Mouse (Mus musculus) embryo, embryonic 10.5 days (tissue): ENCODE data around the gene Cadm1.
A peak's percentile ranks its signal among the peaks of the same experiment; 100 is the strongest.

Source experiments
- DNase-seq: peaks from one replicate; pipeline ENCODE4 v3.0.0-alpha.2; 2015; ENCODE audit warnings: low spot score

The Cadm1 gene

DNA sequence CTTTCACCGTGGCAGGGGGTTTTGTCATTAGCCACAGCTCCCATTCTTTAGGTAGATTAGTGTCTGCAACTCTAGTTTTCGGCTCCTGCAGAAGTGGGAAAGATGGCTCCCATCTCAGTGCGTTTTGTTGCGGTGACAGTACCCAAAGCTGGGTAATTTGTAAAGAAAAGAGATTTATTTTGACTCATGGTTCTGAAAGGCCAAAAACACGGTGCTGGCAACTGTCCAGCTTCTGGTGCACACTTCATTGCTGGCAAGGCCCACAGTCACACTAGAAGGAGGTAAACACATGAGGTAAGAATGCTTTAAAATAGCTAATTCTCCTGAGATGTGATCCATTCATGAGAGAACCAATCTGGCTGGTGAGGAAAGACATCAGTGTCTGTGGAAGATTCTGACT, 18.9 kb downstream of the Cadm1 start:
- no peak for DNase-seq

GRCm38 (mm10) chr9:47552960-47553575, 23.1 kb downstream of the Cadm1 start:
- DNase-seq = no peak

DNA sequence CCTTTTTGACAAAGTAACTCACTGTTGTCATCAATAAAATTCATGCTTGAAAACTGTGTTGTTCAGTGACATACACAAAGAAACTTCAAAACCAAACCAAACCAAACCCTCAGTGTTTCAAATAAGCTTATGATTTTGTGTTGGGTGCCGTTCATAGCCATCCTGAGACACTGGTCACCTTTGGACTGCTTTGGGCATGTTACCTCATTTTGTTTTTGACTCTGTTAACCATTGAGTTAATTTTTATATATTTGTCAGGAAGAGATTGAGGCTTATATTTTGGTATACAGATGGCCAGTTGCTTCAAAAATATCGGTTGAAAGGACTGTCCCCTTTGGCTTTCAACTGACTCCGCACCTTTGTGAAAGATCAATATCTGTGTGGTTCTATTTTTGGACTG, 30.8 kb downstream of the Cadm1 start:
- DNase-seq = no peak

DNA sequence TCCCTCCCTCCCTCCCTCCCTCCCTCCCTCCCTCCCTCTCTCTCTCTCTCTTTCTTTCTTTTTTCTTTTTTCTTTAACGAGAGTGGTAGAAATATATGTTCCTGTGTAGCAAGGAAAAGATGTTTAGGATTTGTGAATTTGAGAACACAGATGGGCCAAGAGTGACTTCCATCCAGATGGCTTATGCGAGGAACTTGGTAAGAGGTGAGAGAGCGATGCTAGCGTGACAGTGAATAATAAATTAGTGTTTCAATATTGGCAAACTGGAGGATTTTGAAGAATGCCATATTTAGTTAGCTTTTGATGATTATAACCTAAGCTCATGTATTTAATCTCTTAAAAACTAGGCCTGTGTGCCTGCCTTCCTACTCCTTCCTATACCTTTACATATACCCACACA, 31.6 kb downstream of the Cadm1 start:
- DNase-seq = no peak

DNA sequence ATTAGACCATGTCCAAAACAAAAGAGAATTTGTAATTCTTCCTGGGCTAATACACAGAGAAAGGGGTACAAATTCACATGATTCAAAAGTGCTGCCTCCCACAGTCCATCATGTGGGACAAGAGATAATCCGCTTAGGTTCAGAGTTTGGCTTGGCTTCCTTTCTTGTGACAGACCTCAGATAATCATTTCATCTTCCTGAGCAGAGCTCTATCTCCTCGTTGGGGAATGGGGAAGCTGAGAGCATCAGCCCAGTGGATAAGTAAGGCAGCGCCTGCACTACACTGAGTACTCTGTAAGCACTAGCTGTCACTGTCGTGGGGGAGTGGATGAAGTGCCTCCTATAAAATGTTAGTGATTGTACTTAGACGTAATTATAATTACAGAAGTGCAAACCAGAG, 35.1 kb downstream of the Cadm1 start:
- DNase-seq = no peak

GRCm38 (mm10) chr9:47567873-47568272, 37.9 kb downstream of the Cadm1 start:
- DNase-seq = no peak

- no peak for DNase-seq
Measured at GRCm38 (mm10) chr9:47570184-47570583, 40.2 kb downstream of the Cadm1 start.

- DNase-seq = no peak
Measured at GRCm38 (mm10) chr9:47571461-47571860, 41.5 kb downstream of the Cadm1 start.

GRCm38 (mm10) chr9:47572132-47572531, 42.2 kb downstream of the Cadm1 start:
- DNase-seq = no peak

GRCm38 (mm10) chr9:47573456-47573855, 43.5 kb downstream of the Cadm1 start:
- no peak for DNase-seq

DNA sequence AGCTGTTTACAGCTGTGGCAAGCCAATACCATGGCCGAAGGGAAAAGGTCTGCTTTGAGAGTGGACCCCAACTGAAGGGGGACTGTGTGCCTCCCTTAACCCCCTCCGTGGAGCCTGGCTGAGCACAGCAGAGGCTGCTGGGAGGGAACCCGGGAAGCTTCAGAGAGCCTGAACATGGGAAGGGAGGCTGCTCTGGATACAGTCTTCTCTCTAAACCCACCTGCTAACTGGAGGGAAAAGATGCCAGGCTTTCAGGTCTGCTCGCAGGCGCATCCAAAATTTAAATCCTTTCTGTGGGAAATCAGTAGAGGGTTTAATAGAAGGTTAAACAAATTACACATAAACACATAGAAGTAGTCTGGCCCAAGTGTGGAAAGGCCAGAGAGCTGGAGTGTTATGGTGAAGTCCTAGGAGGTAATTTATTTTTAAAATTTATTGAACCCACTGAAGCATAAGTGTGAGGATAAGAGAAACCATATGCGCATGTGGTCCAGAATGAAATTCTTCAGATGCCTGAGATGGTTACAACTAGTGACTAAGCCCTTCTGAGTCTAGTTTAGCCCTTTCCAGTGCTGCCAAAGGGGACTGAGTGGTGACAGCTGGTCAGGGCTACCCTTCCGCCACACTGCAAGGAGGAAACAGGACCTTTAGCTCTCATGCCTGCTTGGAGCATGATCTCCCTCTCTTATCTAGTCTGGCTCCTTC, 44.9 kb downstream of the Cadm1 start:
- peak; percentile 65 for DNase-seq

DNA sequence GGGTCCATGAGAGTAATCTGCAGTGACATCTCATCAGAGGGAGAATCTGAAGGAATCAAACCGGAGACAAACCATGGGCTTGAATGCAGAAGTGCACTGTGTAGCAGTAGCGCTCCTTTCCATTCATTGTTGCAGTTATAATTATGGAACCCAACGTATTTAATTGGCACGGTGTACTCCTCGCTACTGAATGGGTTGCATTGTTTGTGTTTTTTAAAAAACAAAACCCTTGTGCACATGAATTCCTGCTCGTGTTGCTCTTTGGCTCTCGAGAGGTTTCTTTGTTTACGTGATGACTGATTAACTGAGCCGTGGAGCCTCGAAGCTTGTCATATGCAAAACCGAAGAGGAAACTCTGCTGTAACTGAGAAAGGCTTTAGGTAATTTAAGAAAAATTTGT, 45.8 kb downstream of the Cadm1 start:
- no peak for DNase-seq

DNA sequence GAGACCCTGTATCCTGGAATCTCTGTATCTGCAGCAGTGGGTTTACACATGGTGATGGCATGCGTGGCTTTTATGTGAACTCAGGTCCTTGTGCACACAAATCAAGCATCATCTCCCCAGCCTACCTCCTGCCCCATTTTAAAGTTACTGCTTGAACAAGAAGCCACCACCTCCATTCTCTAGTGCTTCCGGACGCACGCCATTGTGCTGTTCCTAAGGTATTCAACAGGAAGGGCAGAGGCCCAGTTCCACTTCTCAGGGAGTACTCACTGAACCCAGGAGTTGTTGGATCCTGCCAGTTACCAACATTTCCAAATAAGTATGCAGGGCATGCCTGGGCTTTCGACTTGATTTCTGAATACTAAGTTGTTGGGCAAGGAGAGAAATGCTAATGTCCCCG, 49.5 kb downstream of the Cadm1 start:
- DNase-seq = no peak

DNA sequence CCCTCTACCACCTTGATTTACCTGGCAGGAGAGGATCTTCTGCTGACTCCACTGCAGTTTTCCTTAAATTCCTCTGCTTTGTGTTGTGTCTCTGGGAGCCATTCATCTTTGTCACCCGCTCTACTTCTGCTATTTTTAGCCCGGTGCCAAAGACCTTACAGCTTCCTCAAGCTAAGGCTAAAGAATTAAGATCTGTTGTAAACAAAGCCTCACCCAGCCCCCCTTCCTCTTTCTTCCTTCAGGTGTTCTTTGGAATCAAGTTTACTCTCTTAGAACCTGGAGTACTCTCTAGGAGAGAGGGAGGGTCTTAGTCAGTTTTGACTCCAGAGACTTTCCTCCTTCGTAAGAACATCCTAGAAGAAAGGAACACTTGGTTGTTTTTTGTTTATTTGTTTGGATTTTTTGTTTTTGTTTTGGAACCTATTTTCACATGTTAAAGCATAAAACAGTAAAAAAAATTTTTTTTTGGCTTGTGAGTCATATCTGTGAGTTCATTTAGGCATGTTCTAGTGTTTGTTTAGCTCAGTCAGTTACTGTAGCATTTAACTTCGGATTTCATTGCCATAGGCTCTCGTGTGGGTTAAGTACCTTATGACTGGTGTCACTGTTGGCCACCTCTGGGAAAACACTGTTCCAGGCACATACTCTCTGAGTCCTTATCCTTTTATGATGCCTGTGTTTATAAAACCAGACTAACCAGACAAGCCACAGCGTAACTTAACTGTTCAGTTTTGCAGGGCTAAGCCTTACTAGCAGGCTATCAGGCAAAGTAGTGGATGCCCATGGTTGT, 51.8 kb downstream of the Cadm1 start:
- DNase-seq = no peak

DNA sequence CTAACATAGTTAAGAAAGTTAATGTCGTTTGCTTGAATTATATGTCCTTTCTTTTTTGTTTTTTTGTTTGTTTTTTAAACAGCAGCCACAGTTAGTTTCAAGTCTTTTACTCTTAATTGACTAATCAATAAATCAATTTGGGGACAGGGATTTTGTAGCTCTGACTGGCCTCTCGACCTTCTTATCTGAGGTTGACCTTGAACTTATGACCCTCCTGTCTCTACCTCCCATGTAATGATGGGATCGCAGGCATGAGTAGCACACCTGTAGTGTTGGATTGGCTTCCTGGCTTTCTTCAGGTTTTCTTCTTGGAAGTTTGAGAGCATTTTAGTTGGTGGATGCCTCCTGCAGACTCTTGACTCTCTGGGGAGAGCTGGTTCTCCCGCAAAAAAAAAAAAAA, 53.3 kb downstream of the Cadm1 start:
- no peak for DNase-seq

DNA sequence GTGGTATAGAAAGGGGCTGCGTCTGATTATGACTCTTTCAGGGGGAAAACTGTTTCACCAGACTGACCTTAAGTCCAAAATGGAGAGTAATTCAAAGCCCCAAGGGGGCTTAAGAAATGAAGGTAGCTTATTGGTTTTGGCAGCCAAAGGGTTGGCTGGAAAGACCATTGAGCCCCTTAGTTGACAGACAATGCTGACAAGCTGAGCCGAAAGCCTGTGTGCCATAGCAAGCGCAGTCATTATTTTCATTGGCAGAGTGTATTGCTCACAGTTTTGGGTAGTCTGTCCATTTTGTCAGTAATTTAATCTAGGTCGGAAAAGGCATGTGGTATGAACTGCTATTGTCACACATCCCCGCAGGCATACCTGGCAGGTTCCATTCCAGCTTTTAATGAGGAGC, 56.2 kb downstream of the Cadm1 start:
- no peak for DNase-seq

DNA sequence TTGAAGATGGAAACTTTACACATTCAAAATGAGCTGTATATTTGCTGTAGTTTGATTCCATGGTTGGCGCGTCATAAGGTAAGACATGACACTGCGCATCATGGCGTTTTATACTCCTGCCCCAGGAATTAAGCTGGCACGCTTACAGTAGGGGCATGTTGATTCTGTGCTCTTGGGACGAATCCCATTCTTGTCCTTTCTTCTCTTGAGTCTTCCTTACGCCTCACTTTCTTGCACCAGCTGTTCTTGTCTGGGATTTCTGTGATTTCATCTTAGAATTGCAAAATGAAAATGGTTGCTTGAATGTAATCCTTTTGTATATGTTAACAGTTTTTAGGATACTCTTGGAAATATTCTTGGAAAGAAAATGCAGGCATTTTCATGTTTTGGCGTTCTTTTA, 56.9 kb downstream of the Cadm1 start:
- no peak for DNase-seq

DNA sequence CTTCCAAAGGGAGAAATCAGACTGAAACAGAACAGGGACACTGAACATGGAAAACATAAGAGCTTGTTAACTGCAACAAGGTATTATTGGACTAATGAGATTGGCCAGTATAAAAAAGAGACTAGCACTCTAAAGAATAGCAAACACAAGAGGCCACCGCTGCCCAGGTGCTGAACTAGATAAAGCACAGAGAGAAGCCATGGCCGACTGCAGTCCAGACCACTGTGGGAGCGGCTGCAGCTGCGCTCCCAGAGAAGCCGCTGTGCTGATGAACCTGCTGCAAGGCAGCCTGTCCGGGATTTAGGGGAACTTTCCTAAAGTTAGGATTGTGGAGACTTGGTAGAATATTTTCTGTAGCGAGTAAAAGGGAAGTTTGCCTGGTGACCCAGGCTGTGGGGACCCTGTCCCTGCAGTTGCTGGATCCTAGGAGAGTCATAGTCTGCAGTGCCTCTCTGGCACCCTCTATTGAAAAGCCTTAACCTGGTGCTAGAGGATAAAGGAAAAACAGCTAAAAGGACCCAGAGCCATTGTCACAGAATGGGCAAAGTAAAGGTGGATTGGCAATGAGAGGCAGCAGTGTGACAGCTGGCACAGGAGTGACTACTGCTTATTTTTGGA, 57.7 kb downstream of the Cadm1 start:
- no peak for DNase-seq

DNA sequence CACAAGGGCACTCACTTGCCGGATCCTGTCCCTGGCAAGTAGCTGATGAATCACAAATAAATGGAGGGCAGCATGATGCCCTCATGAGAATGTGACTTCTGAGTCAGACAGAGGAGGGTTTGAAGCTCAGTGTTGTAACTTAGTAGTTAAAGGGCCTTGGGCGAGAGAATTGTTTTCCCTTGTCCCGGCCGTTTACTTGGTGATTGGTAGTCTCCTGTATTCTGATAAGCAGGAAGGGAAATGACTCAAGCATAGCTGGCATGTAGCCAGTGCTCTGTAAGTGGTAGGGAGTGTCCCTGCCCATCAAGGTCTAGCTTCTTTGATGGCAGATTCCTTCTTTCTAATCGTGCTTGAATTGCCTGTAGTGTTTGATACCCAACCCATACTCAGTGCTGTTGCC, 59.9 kb downstream of the Cadm1 start:
- no peak for DNase-seq

DNA sequence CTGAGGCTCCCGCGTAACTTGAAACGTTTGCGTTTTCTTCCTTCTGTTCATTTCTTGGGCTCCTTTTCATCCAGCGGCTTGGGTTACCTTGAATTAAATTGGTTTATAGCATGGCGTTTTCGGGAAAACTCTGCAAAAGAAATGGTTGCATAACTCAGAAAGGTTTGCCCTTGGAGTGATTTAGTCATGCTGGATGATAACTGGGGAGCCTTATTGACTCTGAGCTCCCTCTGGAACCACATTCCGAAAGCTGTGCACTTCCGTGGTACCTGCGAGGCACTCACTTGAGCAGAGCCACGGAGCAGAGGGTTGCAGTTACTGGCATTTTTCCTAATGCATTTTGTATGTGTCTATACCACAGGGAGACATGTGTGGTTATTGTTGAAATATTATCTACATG, 71.6 kb downstream of the Cadm1 start:
- no peak for DNase-seq

GRCm38 (mm10) chr9:47603971-47604370, 74.0 kb downstream of the Cadm1 start:
- DNase-seq = no peak

DNA sequence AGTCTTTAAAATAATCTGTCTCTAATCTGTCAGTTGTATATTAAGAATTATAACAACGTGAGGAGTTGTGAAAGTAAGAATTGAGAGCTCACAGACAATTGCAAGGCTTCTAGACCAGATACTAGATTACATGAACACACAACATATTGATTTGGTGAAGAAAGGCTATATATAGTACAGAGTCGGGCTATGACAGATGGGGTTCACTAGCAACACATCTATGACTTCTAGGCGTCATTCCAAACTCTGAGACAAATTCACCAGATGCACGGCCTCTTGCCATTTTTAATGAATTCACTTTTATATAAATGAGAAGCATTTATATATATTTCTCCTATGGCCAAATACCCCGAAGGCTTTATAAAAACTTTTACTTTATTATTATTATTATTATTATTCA, 75.7 kb downstream of the Cadm1 start:
- no peak for DNase-seq

GRCm38 (mm10) chr9:47608441-47608840, 78.5 kb downstream of the Cadm1 start:
- no peak for DNase-seq
